Mouse (Mus musculus): ENCODE measurements around the gene Bmf. TPM values are rescaled to one million over a fixed set of nuclear protein-coding genes. Genes with fewer than 3 reads are reported as not detected.
A peak's percentile ranks its signal among the peaks of the same experiment; 100 is the strongest.

The Bmf gene
- polyA plus RNA-seq, 1 experiment from 2014 or later, result 6.7 TPM

GRCm38 (mm10) chr2:118490241-118491091 is 59.0 kb downstream of the Bmf start:
- no peaks in the 10 kb centered on the region for H3K36me3 ChIP-seq (ENCODE audit: control insufficient read depth, insufficient read depth, low read length)
- peak; percentile 81 for ATAC-seq (ENCODE audit: low read depth)
- H3K4me1 ChIP-seq (replicated peaks; ENCODE audit: control insufficient read depth, insufficient read depth, low read length), result peaks cover 23% of the 10 kb centered on the region
- WGBS, result 25% methylated on average over 12 of the region's 12 CpGs
- H3K27ac ChIP-seq (ENCODE audit: low read length), result peak overlapping the region; percentile 86
- 0 out of 2 replicates have a peak overlapping the region, but pooled peaks have one; percentile 12 for H3K4me2 ChIP-seq (ENCODE audit: low read depth, low read length)
- peaks cover 3% of the 10 kb centered on the region for H3K9me3 ChIP-seq (ENCODE audit: control insufficient read depth, low read length)
- peak overlapping the region; percentile 36 for H3K9ac ChIP-seq (ENCODE audit: low read length)
- no peaks in the 10 kb centered on the region for H3K27me3 ChIP-seq (ENCODE audit: control insufficient read depth, insufficient read depth, low read depth, low read length)
- H3K4me3 ChIP-seq (ENCODE audit: low read length), result no peak overlapping the region

GRCm38 (mm10) chr2:118487806-118488205 is 61.7 kb downstream of the Bmf start:
- 64% methylated on average over 3 of the region's 3 CpGs for WGBS
- H3K4me2 ChIP-seq (ENCODE audit: low read depth, low read length), result no peak overlapping the region

GRCm38 (mm10) chr2:118486933-118487332 is 62.6 kb downstream of the Bmf start:
- Histone ChIP-seq H3K27ac (ENCODE audit: low read length) (no peak overlapping the region), H3K4me3 (ENCODE audit: low read length) (no peak overlapping the region), H3K9me3 (ENCODE audit: control insufficient read depth, low read length) (peaks cover 3% of the 10 kb centered on the region), H3K27me3 (ENCODE audit: control insufficient read depth, insufficient read depth, low read depth, low read length) (no peaks in the 10 kb centered on the region), H3K9ac (ENCODE audit: low read length) (no peak overlapping the region), H3K36me3 (ENCODE audit: control insufficient read depth, insufficient read depth, low read length) (no peaks in the 10 kb centered on the region), H3K4me2 (ENCODE audit: low read depth, low read length) (no peak overlapping the region), H3K4me1 (replicated peaks; ENCODE audit: control insufficient read depth, insufficient read depth, low read length) (peaks cover 22% of the 10 kb centered on the region)
- 0 out of 2 replicates have a peak, but pooled peaks have one; percentile 24 for ATAC-seq (ENCODE audit: low read depth)
- 18% methylated on average over 12 of the region's 12 CpGs for WGBS

More at GRCm38 (mm10) chr2:118487806-118488205, 61.7 kb downstream of the Bmf start:
- no peak overlapping the region for H3K9ac ChIP-seq (ENCODE audit: low read length)
- H3K4me3 ChIP-seq (ENCODE audit: low read length), result no peak overlapping the region
- no peak overlapping the region for H3K27ac ChIP-seq (ENCODE audit: low read length)
- no peaks in the 10 kb centered on the region for H3K36me3 ChIP-seq (ENCODE audit: control insufficient read depth, insufficient read depth, low read length)
- H3K27me3 ChIP-seq (ENCODE audit: control insufficient read depth, insufficient read depth, low read depth, low read length), result no peaks in the 10 kb centered on the region
- peaks cover 23% of the 10 kb centered on the region for H3K4me1 ChIP-seq (replicated peaks; ENCODE audit: control insufficient read depth, insufficient read depth, low read length)
- ATAC-seq (ENCODE audit: low read depth), result no peak
- peaks cover 3% of the 10 kb centered on the region for H3K9me3 ChIP-seq (ENCODE audit: control insufficient read depth, low read length)

- H3K9ac ChIP-seq (ENCODE audit: low read length), result no peak overlapping the region
- H3K27ac ChIP-seq (ENCODE audit: low read length), result no peak overlapping the region
- no peaks in the 10 kb centered on the region for H3K36me3 ChIP-seq (ENCODE audit: control insufficient read depth, insufficient read depth, low read length)
- H3K4me2 ChIP-seq (ENCODE audit: low read depth, low read length), result no peak overlapping the region
- H3K27me3 ChIP-seq (ENCODE audit: control insufficient read depth, insufficient read depth, low read depth, low read length), result no peaks in the 10 kb centered on the region
- H3K4me3 ChIP-seq (ENCODE audit: low read length), result no peak overlapping the region
- no peak for ATAC-seq (ENCODE audit: low read depth)
- H3K9me3 ChIP-seq (ENCODE audit: control insufficient read depth, low read length), result peaks cover 3% of the 10 kb centered on the region
- H3K4me1 ChIP-seq (replicated peaks; ENCODE audit: control insufficient read depth, insufficient read depth, low read length), result peaks cover 12% of the 10 kb centered on the region
- 77% methylated on average over 3 of the region's 3 CpGs for WGBS
Observed at GRCm38 (mm10) chr2:118485415-118485814, 64.1 kb downstream of the Bmf start.

GRCm38 (mm10) chr2:118484386-118484898 is 65.0 kb downstream of the Bmf start:
- no peak for ATAC-seq (ENCODE audit: low read depth)
- no peak overlapping the region for H3K27ac ChIP-seq (ENCODE audit: low read length)
- no peaks in the 10 kb centered on the region for H3K27me3 ChIP-seq (ENCODE audit: control insufficient read depth, insufficient read depth, low read depth, low read length)
- no peak overlapping the region for H3K4me3 ChIP-seq (ENCODE audit: low read length)
- H3K9me3 ChIP-seq (ENCODE audit: control insufficient read depth, low read length), result peaks cover 3% of the 10 kb centered on the region
- WGBS, result 82% methylated on average over 9 of the region's 9 CpGs
- peaks cover 3% of the 10 kb centered on the region; the same call in 1 of the 2 replicates for H3K4me1 ChIP-seq (replicated peaks; ENCODE audit: control insufficient read depth, insufficient read depth, low read length)
- no peaks in the 10 kb centered on the region for H3K36me3 ChIP-seq (ENCODE audit: control insufficient read depth, insufficient read depth, low read length)
- H3K4me2 ChIP-seq (ENCODE audit: low read depth, low read length), result no peak overlapping the region
- H3K9ac ChIP-seq (ENCODE audit: low read length), result no peak overlapping the region

- no peak overlapping the region for H3K4me2 ChIP-seq (ENCODE audit: low read depth, low read length)
- no peaks in the 10 kb centered on the region for H3K36me3 ChIP-seq (ENCODE audit: control insufficient read depth, insufficient read depth, low read length)
- peaks cover 9% of the 10 kb centered on the region for H3K4me1 ChIP-seq (replicated peaks; ENCODE audit: control insufficient read depth, insufficient read depth, low read length)
- H3K9ac ChIP-seq (ENCODE audit: low read length), result no peak overlapping the region
- H3K9me3 ChIP-seq (ENCODE audit: control insufficient read depth, low read length), result peaks cover 2% of the 10 kb centered on the region
- ATAC-seq (ENCODE audit: low read depth), result no peak
- 79% methylated on average over 5 of the region's 5 CpGs for WGBS
- H3K4me3 ChIP-seq (ENCODE audit: low read length), result no peak overlapping the region
- H3K27me3 ChIP-seq (ENCODE audit: control insufficient read depth, insufficient read depth, low read depth, low read length), result no peaks in the 10 kb centered on the region
- H3K27ac ChIP-seq (ENCODE audit: low read length), result no peak overlapping the region
Observed at GRCm38 (mm10) chr2:118483032-118483431, 66.5 kb downstream of the Bmf start.

- Histone ChIP-seq H3K27ac (ENCODE audit: low read length) (no peak overlapping the region), H3K4me1 (replicated peaks; ENCODE audit: control insufficient read depth, insufficient read depth, low read length) (peaks cover 9% of the 10 kb centered on the region), H3K4me3 (ENCODE audit: low read length) (no peak overlapping the region), H3K27me3 (ENCODE audit: control insufficient read depth, insufficient read depth, low read depth, low read length) (no peaks in the 10 kb centered on the region), H3K4me2 (ENCODE audit: low read depth, low read length) (no peak overlapping the region), H3K9me3 (ENCODE audit: control insufficient read depth, low read length) (no peaks in the 10 kb centered on the region), H3K36me3 (ENCODE audit: control insufficient read depth, insufficient read depth, low read length) (peaks cover 9% of the 10 kb centered on the region), H3K9ac (ENCODE audit: low read length) (no peak overlapping the region)
- ATAC-seq (ENCODE audit: low read depth), result no peak
- WGBS, result 86% methylated on average over 7 of the region's 7 CpGs
Observed at GRCm38 (mm10) chr2:118480886-118481285, 68.6 kb downstream of the Bmf start.

GRCm38 (mm10) chr2:118479550-118479909 is 70.0 kb downstream of the Bmf start, which contains the start of gene Srp14:
Srp14 (minus strand) TSS chr2:118479711.
- Histone ChIP-seq H3K36me3 (ENCODE audit: control insufficient read depth, insufficient read depth, low read length) (peaks cover 18% of the 10 kb centered on the region), H3K9me3 (ENCODE audit: control insufficient read depth, low read length) (no peaks in the 10 kb centered on the region), H3K27me3 (ENCODE audit: control insufficient read depth, insufficient read depth, low read depth, low read length) (no peaks in the 10 kb centered on the region), H3K4me1 (replicated peaks; ENCODE audit: control insufficient read depth, insufficient read depth, low read length) (peaks cover 9% of the 10 kb centered on the region), H3K4me3 (ENCODE audit: low read length) (peak within 1 kb of the TSS; percentile 80), H3K27ac (ENCODE audit: low read length) (peak within 1 kb of the TSS; percentile 75), H3K4me2 (ENCODE audit: low read depth, low read length) (peak within 1 kb of the TSS; percentile 75), H3K9ac (ENCODE audit: low read length) (peak within 1 kb of the TSS; percentile 88)
- peak; percentile 96 for ATAC-seq (ENCODE audit: low read depth)
- WGBS, result 0% methylated on average over 35 of the region's 35 CpGs

- WGBS, result 2% methylated on average over 46 of the region's 52 CpGs
- ATAC-seq (ENCODE audit: low read depth), result no peak; the same call in 1 of the 2 replicates
- H3K4me2 ChIP-seq (ENCODE audit: low read depth, low read length), result peak overlapping the region; percentile 75
- no peaks in the 10 kb centered on the region for H3K27me3 ChIP-seq (ENCODE audit: control insufficient read depth, insufficient read depth, low read depth, low read length)
- no peaks in the 10 kb centered on the region for H3K9me3 ChIP-seq (ENCODE audit: control insufficient read depth, low read length)
- H3K36me3 ChIP-seq (ENCODE audit: control insufficient read depth, insufficient read depth, low read length), result peaks cover 23% of the 10 kb centered on the region
- H3K9ac ChIP-seq (ENCODE audit: low read length), result peak overlapping the region; percentile 88
- peak overlapping the region; percentile 75 for H3K27ac ChIP-seq (ENCODE audit: low read length)
- peaks cover 9% of the 10 kb centered on the region for H3K4me1 ChIP-seq (replicated peaks; ENCODE audit: control insufficient read depth, insufficient read depth, low read length)
- H3K4me3 ChIP-seq (ENCODE audit: low read length), result peak overlapping the region; percentile 80
Observed at GRCm38 (mm10) chr2:118478833-118479549, 70.5 kb downstream of the Bmf start.
